Mouse (Mus musculus): ENCODE measurements around the gene Rnf11. TPM values are rescaled to one million over a fixed set of nuclear protein-coding genes. Genes with fewer than 3 reads are reported as not detected.

The Rnf11 gene
- total RNA-seq, 1 experiment, result 19.3 TPM

DNA sequence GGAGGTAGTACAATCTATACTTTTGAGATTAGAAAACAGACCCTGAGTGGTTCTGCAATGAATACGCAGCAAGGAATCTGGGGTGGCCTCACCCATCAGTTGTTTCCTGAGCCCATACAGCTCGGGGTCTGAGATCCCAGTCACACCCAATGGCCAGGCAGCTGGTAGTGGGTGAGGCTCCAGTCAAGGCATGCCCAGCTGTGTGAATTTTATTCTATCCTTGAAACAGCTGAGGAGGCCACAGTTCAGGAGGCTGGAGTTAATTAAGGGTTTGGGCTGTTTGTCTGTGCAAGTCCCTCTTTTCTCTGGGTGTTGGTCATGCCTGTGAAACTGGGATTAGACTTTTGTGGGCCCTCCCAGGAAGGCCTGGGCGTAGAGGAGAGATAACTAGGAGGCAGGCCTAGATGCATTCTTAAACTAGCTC lies 44.7 kb downstream of the Rnf11 start:
- H3K4me1 ChIP-seq (ENCODE audit: control insufficient read depth in 2 of 2, insufficient read depth in 2 of 2, low read length in 2 of 2, poor library complexity in 1 of 2), result no peaks in the 10 kb centered on the region
- DNase-seq (ENCODE audit: low read depth, low spot score), result no peak
- H3K27ac ChIP-seq (ENCODE audit: insufficient read depth, low read depth, low read length, poor library complexity, severe bottlenecking), result no peak overlapping the region
- no peak overlapping the region for H3K4me3 ChIP-seq (ENCODE audit: insufficient read depth in 1 of 2, low read depth in 1 of 2, low read length in 2 of 2, poor library complexity in 1 of 2, severe bottlenecking in 1 of 2)
- no peak for TF ChIP-seq MAFK (IDR thresholded peaks at IDR 0.05; ENCODE audit: insufficient read depth, low read depth, low read length)
- no peak for TF ChIP-seq HCFC1 (IDR thresholded peaks at IDR 0.05; ENCODE audit: borderline replicate concordance, insufficient read depth, low read length)
- no peak for TF ChIP-seq ZNF384 (IDR thresholded peaks at IDR 0.05; ENCODE audit: low read depth, low read length)
- no peak for TF ChIP-seq CHD2 (IDR thresholded peaks at IDR 0.05; ENCODE audit: low read depth, low read length)
- no peak for TF ChIP-seq ZC3H11A (IDR thresholded peaks at IDR 0.05; ENCODE audit: borderline replicate concordance, low read depth, low read length)
- H3K36me3 ChIP-seq (ENCODE audit: control insufficient read depth, insufficient read depth, low read length, poor library complexity, severe bottlenecking), result no peaks in the 10 kb centered on the region
- no peak overlapping the region for H3K9ac ChIP-seq (ENCODE audit: insufficient read depth, low read depth, low read length, poor library complexity, severe bottlenecking)
- H3K9me3 ChIP-seq (ENCODE audit: control insufficient read depth, insufficient read depth, low read depth, low read length), result no peaks in the 10 kb centered on the region
- in situ Hi-C loops (cut with MboI; ENCODE audit: low sequenced_read_pairs in 2 of 2, unreplicated experiment in 2 of 2), result no loop called here

DNA sequence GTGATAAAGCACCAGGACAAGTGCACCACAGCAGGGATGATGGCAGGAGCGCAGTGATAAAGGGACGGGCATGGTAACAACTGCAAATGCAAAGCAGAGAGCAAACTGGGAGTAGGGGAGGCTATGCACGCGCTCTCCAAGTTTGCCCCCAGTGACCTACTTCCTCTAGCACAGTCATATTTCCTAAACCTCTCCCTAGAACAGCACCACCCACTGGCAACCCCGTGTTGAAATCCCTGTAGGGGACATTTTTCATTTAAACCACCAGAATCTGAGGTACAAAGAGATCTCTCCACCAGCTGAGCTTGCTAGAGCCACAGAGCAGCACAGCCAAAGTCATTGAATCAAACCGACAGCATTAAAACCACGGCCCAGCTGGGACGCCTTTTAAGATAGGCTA lies 45.4 kb downstream of the Rnf11 start:
- no peaks in the 10 kb centered on the region for H3K4me1 ChIP-seq (ENCODE audit: control insufficient read depth in 2 of 2, insufficient read depth in 2 of 2, low read length in 2 of 2, poor library complexity in 1 of 2)
- DNase-seq (ENCODE audit: low read depth, low spot score), result no peak
- no peak overlapping the region for H3K4me3 ChIP-seq (ENCODE audit: insufficient read depth in 1 of 2, low read depth in 1 of 2, low read length in 2 of 2, poor library complexity in 1 of 2, severe bottlenecking in 1 of 2)

DNA sequence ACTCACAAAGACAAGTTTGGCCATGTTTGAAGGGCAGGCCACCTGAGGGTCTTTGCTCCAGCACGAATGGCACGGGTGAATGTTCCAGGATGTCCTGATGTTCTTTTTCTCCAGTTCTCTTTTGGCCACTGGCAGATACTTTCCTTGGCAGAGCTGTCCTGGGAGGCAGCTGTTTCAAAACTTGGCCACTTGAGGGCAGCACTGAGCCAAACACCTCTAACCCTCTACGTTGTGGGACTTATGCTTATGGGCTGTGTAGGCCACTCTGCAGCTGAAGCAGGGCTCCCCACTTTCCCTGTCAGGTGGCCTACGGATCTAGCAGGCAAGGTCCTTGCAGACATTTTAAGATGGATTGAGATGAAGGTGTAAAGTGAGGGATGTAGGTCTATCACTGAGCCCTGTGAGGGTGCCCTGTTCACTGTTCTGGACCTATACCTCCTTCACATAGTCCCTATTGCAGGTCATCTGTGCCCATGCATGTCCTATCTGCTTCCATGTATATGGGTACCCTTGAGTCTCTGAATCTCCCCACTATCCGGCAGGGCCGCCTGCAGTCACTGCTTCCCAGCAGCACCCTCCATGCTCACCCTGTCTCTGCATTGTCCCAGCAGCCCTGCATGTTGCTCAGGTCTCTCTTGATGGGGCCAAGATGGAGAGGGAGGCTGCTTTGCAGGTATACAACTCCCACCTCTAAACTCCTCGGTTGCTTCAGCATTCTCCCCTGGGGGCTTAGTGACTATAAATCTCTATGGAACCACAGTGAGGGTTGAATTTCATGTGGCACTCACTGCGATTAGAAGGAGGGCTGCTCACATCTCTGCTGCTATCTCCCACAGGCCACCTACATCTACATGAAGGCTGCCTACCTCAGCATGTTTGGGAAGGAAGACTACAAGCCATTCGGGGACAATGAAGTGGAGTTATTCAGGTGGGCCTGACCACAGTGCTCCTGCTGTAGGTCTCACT lies 46.3 kb downstream of the Rnf11 start:
- no peaks in the 10 kb centered on the region for H3K9me3 ChIP-seq (ENCODE audit: control insufficient read depth, insufficient read depth, low read depth, low read length)
- DNase-seq (ENCODE audit: low read depth, low spot score), result peak; percentile 66
- H3K4me1 ChIP-seq (ENCODE audit: control insufficient read depth in 2 of 2, insufficient read depth in 2 of 2, low read length in 2 of 2, poor library complexity in 1 of 2), result no peaks in the 10 kb centered on the region
- no peak for TF ChIP-seq MAFK (IDR thresholded peaks at IDR 0.05; ENCODE audit: insufficient read depth, low read depth, low read length)
- TF ChIP-seq ZC3H11A (IDR thresholded peaks at IDR 0.05; ENCODE audit: borderline replicate concordance, low read depth, low read length), result no peak
- TF ChIP-seq ZNF384 (IDR thresholded peaks at IDR 0.05; ENCODE audit: low read depth, low read length), result no peak
- no peak for TF ChIP-seq CHD2 (IDR thresholded peaks at IDR 0.05; ENCODE audit: low read depth, low read length)
- TF ChIP-seq HCFC1 (IDR thresholded peaks at IDR 0.05; ENCODE audit: borderline replicate concordance, insufficient read depth, low read length), result no peak
- H3K36me3 ChIP-seq (ENCODE audit: control insufficient read depth, insufficient read depth, low read length, poor library complexity, severe bottlenecking), result no peaks in the 10 kb centered on the region
- in situ Hi-C loops (cut with MboI; ENCODE audit: low sequenced_read_pairs in 2 of 2, unreplicated experiment in 2 of 2), result no loop called here
- no peak overlapping the region for H3K9ac ChIP-seq (ENCODE audit: insufficient read depth, low read depth, low read length, poor library complexity, severe bottlenecking)
- H3K4me3 ChIP-seq (ENCODE audit: insufficient read depth in 1 of 2, low read depth in 1 of 2, low read length in 2 of 2, poor library complexity in 1 of 2, severe bottlenecking in 1 of 2), result no peak overlapping the region
- no peak overlapping the region for H3K27ac ChIP-seq (ENCODE audit: insufficient read depth, low read depth, low read length, poor library complexity, severe bottlenecking)

More for the DNA sequence above, 45.4 kb downstream of the Rnf11 start:
- TF ChIP-seq MAFK (IDR thresholded peaks at IDR 0.05; ENCODE audit: insufficient read depth, low read depth, low read length) (no peak), ZC3H11A (IDR thresholded peaks at IDR 0.05; ENCODE audit: borderline replicate concordance, low read depth, low read length) (no peak), HCFC1 (IDR thresholded peaks at IDR 0.05; ENCODE audit: borderline replicate concordance, insufficient read depth, low read length) (no peak), ZNF384 (IDR thresholded peaks at IDR 0.05; ENCODE audit: low read depth, low read length) (no peak), CHD2 (IDR thresholded peaks at IDR 0.05; ENCODE audit: low read depth, low read length) (no peak)
- H3K27ac ChIP-seq (ENCODE audit: insufficient read depth, low read depth, low read length, poor library complexity, severe bottlenecking), result no peak overlapping the region
- in situ Hi-C loops (cut with MboI; ENCODE audit: low sequenced_read_pairs in 2 of 2, unreplicated experiment in 2 of 2), result no loop called here
- H3K9me3 ChIP-seq (ENCODE audit: control insufficient read depth, insufficient read depth, low read depth, low read length), result no peaks in the 10 kb centered on the region
- H3K36me3 ChIP-seq (ENCODE audit: control insufficient read depth, insufficient read depth, low read length, poor library complexity, severe bottlenecking), result no peaks in the 10 kb centered on the region
- no peak overlapping the region for H3K9ac ChIP-seq (ENCODE audit: insufficient read depth, low read depth, low read length, poor library complexity, severe bottlenecking)

DNA sequence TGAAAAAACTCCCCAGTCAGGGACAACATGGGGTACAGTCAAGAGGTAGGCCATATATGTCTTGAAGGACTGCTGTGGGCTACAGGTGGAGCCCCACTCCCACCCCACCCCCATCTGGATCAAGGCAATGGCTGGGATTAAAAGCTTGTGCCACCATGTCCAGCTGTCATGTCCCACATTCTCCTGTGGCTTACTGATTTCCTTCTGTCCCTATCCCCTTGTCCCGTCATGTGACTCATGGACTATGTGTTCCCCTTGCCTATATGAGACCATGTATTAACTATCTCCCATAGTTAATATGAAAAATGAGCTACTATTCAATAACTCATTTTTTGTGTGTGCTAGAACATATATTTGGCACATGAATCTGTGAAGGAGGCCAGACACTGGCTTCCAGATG lies 50.3 kb downstream of the Rnf11 start:
- Histone ChIP-seq H3K9ac (ENCODE audit: insufficient read depth, low read depth, low read length, poor library complexity, severe bottlenecking) (no peak overlapping the region), H3K4me1 (ENCODE audit: control insufficient read depth in 2 of 2, insufficient read depth in 2 of 2, low read length in 2 of 2, poor library complexity in 1 of 2) (peaks cover 0 to 5% of the 10 kb centered on the region in 2 experiments; a peak in 1 of 4 replicates), H3K4me3 (ENCODE audit: insufficient read depth in 1 of 2, low read depth in 1 of 2, low read length in 2 of 2, poor library complexity in 1 of 2, severe bottlenecking in 1 of 2) (no peak overlapping the region), H3K36me3 (ENCODE audit: control insufficient read depth, insufficient read depth, low read length, poor library complexity, severe bottlenecking) (no peaks in the 10 kb centered on the region), H3K27ac (ENCODE audit: insufficient read depth, low read depth, low read length, poor library complexity, severe bottlenecking) (no peak overlapping the region), H3K9me3 (ENCODE audit: control insufficient read depth, insufficient read depth, low read depth, low read length) (no peaks in the 10 kb centered on the region)
- no peak for TF ChIP-seq ZC3H11A (IDR thresholded peaks at IDR 0.05; ENCODE audit: borderline replicate concordance, low read depth, low read length)
- TF ChIP-seq HCFC1 (IDR thresholded peaks at IDR 0.05; ENCODE audit: borderline replicate concordance, insufficient read depth, low read length), result no peak
- TF ChIP-seq MAFK (IDR thresholded peaks at IDR 0.05; ENCODE audit: insufficient read depth, low read depth, low read length), result no peak
- TF ChIP-seq CHD2 (IDR thresholded peaks at IDR 0.05; ENCODE audit: low read depth, low read length), result no peak
- no peak for TF ChIP-seq ZNF384 (IDR thresholded peaks at IDR 0.05; ENCODE audit: low read depth, low read length)
- no peak for DNase-seq (ENCODE audit: low read depth, low spot score)
- in situ Hi-C loops (cut with MboI; ENCODE audit: low sequenced_read_pairs in 2 of 2, unreplicated experiment in 2 of 2), result no loop called here
